Mouse (Mus musculus): ENCODE results near the gene Ngfr. TPM values are rescaled to one million over a fixed set of nuclear protein-coding genes. Genes with fewer than 3 reads are reported as not detected.

The Ngfr gene
- 0.24 and 1.8 TPM in 2 replicates for polyA plus RNA-seq (2012; ENCODE audit: low replicate concordance)

GRCm38 (mm10) chr11:95587423-95587951 lies at the start of gene Ngfr:
TSS of gene Ngfr (minus strand) at chr11:95587735.

Other genes with a start within 250 kb of the Ngfr start
- gene Slc35b1, start 203.0 kb downstream of the Ngfr start, polyA plus RNA-seq (2012; ENCODE audit: low replicate concordance), result 11.3 and 25.3 TPM in 2 replicates
- gene Spop, start 173.7 kb downstream of the Ngfr start, polyA plus RNA-seq (2012; ENCODE audit: low replicate concordance), result 16.1 and 21.7 TPM in 2 replicates
- 0.08 TPM in 1 of 2 replicates, not detected in the other for gene Nxph3, start 73.2 kb downstream of the Ngfr start, polyA plus RNA-seq (2012; ENCODE audit: low replicate concordance)
- gene Phb, start 79.2 kb upstream of the Ngfr start, polyA plus RNA-seq (2012; ENCODE audit: low replicate concordance), result 11.3 and 30.4 TPM in 2 replicates
- gene Zfp652, start 124.9 kb upstream of the Ngfr start, polyA plus RNA-seq (2012; ENCODE audit: low replicate concordance), result 70.4 and 75.2 TPM in 2 replicates
- gene B130006D01Rik, start 135.9 kb upstream of the Ngfr start, polyA plus RNA-seq (2012; ENCODE audit: low replicate concordance), result not detected in 2 replicates
- 113 and 134 TPM in 2 replicates for gene Phospho1, start 236.8 kb upstream of the Ngfr start, polyA plus RNA-seq (2012; ENCODE audit: low replicate concordance)
- 9.1 and 9.8 TPM in 2 replicates for gene Gngt2, start 249.5 kb upstream of the Ngfr start, polyA plus RNA-seq (2012; ENCODE audit: low replicate concordance)